Mouse (Mus musculus) C2C12 (cell line): ENCODE results near the gene Srsf5. TPM values are rescaled to one million over a fixed set of nuclear protein-coding genes. Genes with fewer than 3 reads are reported as not detected.

Experiments used
- H3K27me3 ChIP-seq: one replicate; pipeline ENCODE4 v1.6.1; 2011; ENCODE audit not compliant: control insufficient read depth, insufficient read depth, insufficient read length
- H3K36me3 ChIP-seq: one replicate; pipeline ENCODE4 v1.6.1; 2011; ENCODE audit not compliant: control insufficient read depth, insufficient read depth
- H3K4me3 ChIP-seq: one replicate; pipeline ENCODE4 v1.5.1; 2011; ENCODE audit warnings: mild to moderate bottlenecking, control low read depth; ENCODE audit not compliant: poor library complexity, insufficient read depth, severe bottlenecking
- H3K79me2 ChIP-seq: one replicate; pipeline ENCODE4 v1.6.1; 2011; ENCODE audit not compliant: control insufficient read depth, insufficient read depth
- H3K79me3 ChIP-seq: one replicate; pipeline ENCODE4 v1.6.1; 2011; ENCODE audit warnings: low read depth, control low read depth
- H3ac ChIP-seq: one replicate; pipeline ENCODE3; 2011; ENCODE audit warnings: low read depth; ENCODE audit not compliant: control insufficient read depth, insufficient read length
- CEBPB ChIP-seq: IDR thresholded peaks from one replicate; pipeline ENCODE4 v1.6.1; 2011; ENCODE audit warnings: low read depth, mild to moderate bottlenecking, control low read depth, moderate library complexity
- CTCF ChIP-seq: IDR thresholded peaks from one replicate; pipeline ENCODE4 v1.5.1; 2011; ENCODE audit not compliant: control insufficient read depth, insufficient read depth, insufficient read length
- FOSL1 ChIP-seq: IDR thresholded peaks from one replicate; pipeline ENCODE4 v1.8.0; 2011; ENCODE audit warnings: mild to moderate bottlenecking, low read length; ENCODE audit not compliant: poor library complexity, insufficient read depth, severe bottlenecking
- MAX ChIP-seq: IDR thresholded peaks from one replicate; pipeline ENCODE4 v1.6.1; 2011; ENCODE audit warnings: mild to moderate bottlenecking, control low read depth
- MYOD1 ChIP-seq: IDR thresholded peaks from one replicate; pipeline ENCODE4 v1.6.1; 2011; ENCODE audit warnings: low read depth; ENCODE audit not compliant: control insufficient read depth, insufficient read length
- MYOG ChIP-seq: IDR thresholded peaks from one replicate; pipeline ENCODE4 v1.6.1; 2011; ENCODE audit not compliant: control insufficient read depth, insufficient read length; ENCODE audit errors: extremely low read depth
- USF1 ChIP-seq: IDR thresholded peaks from one replicate; pipeline ENCODE4 v1.6.1; 2011; ENCODE audit warnings: low read depth, mild to moderate bottlenecking, control low read depth, moderate library complexity
- polyA plus RNA-seq: library from polyadenylated mRNA; unstranded; fragments of >200 nt; fragmentation: generic; extraction: Trizol; gene quantifications from one replicate; pipeline ENCODE4 v1.2.1, GENCODE M21; 2012; ENCODE audit warnings: missing spikeins

The Srsf5 gene
- polyA plus RNA-seq, 1 experiment: 113 TPM

DNA sequence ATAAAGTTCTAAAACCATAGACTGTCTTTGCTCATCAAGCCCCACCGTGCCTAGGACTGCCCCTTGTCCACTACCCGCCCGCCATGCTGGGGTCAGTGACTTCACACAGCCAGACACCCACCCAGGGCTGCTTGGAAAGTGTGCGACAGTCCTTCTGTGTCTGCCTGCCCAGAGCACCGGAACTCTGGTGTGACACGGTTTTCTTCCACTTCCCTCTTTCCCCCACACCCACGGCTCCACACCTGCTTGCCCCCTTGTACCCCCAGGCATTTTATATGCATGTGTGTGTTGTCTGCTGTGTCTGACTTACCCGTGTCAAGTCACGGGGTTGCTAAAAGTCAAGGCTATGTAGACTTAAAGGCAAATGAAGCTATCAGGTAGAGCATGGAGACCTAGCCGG is 46.5 kb downstream of the Srsf5 start:
- Histone ChIP-seq H3K27me3 (peaks cover 27% of the 10 kb centered on the region), H3K79me3 (no peaks in the 10 kb centered on the region), H3K4me3 (no peak overlapping the region), H3K36me3 (no peaks in the 10 kb centered on the region), H3ac (no peak overlapping the region), H3K79me2 (no peaks in the 10 kb centered on the region)
- TF ChIP-seq CTCF (no peak), USF1 (no peak), MYOG (no peak), FOSL1 (no peak), CEBPB (no peak)

GRCm38 (mm10) chr12:80992540-80993122 is 47.3 kb downstream of the Srsf5 start:
- no peaks in the 10 kb centered on the region for H3K36me3 ChIP-seq
- peaks cover 36% of the 10 kb centered on the region for H3K27me3 ChIP-seq
- H3K79me3 ChIP-seq: no peaks in the 10 kb centered on the region
- TF ChIP-seq FOSL1 (no peak), MYOD1 (no peak), CTCF (no peak), MAX (no peak), MYOG (no peak), USF1 (no peak), CEBPB (no peak)
- H3K79me2 ChIP-seq: no peaks in the 10 kb centered on the region
- H3K4me3 ChIP-seq: no peak overlapping the region
- no peak overlapping the region for H3ac ChIP-seq

- no peaks in the 10 kb centered on the region for H3K36me3 ChIP-seq
- H3K4me3 ChIP-seq: no peak overlapping the region
- no peaks in the 10 kb centered on the region for H3K79me3 ChIP-seq
- H3K79me2 ChIP-seq: no peaks in the 10 kb centered on the region
- peaks cover 42% of the 10 kb centered on the region for H3K27me3 ChIP-seq
- H3ac ChIP-seq: no peak overlapping the region
- TF ChIP-seq FOSL1 (no peak), MAX (no peak), USF1 (no peak), CEBPB (no peak), CTCF (no peak), MYOG (no peak), MYOD1 (no peak)
Measured at GRCm38 (mm10) chr12:80993773-80994172, 48.5 kb downstream of the Srsf5 start.

DNA sequence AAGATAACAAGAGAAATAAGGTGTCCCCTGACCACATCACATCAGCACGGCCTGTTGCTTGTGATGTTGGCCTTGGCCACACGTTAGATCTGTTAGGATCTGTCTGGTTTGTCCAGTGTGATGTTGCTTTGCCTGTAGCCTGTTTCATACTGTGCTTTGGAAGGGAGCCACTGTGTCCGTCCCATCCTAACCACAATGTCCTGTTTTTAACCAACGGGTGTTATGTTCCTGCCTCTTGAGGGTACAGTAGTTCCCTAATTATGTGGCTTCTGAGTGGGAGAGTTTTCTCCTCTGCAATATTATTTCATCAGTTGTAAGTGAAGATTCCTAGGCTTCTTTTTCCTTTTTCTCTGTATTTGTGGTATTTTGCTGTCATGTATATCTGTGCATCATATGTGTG is 50.0 kb downstream of the Srsf5 start:
- Histone ChIP-seq H3K79me2 (no peaks in the 10 kb centered on the region), H3K4me3 (no peak overlapping the region), H3K36me3 (no peaks in the 10 kb centered on the region), H3K79me3 (no peaks in the 10 kb centered on the region), H3ac (no peak overlapping the region), H3K27me3 (peaks cover 38% of the 10 kb centered on the region)
- TF ChIP-seq CEBPB: no peak
- TF ChIP-seq FOSL1: no peak
- no peak for TF ChIP-seq MYOD1
- no peak for TF ChIP-seq MYOG
- no peak for TF ChIP-seq MAX
- TF ChIP-seq CTCF: no peak
- no peak for TF ChIP-seq USF1

- H3K27me3 ChIP-seq: peaks cover 24% of the 10 kb centered on the region
- no peaks in the 10 kb centered on the region for H3K36me3 ChIP-seq
- no peak overlapping the region for H3K4me3 ChIP-seq
- no peak for TF ChIP-seq MAX
- no peak for TF ChIP-seq USF1
- no peak for TF ChIP-seq MYOD1
- no peak for TF ChIP-seq FOSL1
- TF ChIP-seq CEBPB: no peak
- TF ChIP-seq CTCF: no peak
- TF ChIP-seq MYOG: no peak
- H3K79me3 ChIP-seq: no peaks in the 10 kb centered on the region
- no peaks in the 10 kb centered on the region for H3K79me2 ChIP-seq
- H3ac ChIP-seq: no peak overlapping the region
Measured at GRCm38 (mm10) chr12:80997652-80998051, 52.3 kb downstream of the Srsf5 start.

GRCm38 (mm10) chr12:80998528-80999221 is 53.4 kb downstream of the Srsf5 start:
- H3K4me3 ChIP-seq: no peak overlapping the region
- H3K36me3 ChIP-seq: no peaks in the 10 kb centered on the region
- no peak overlapping the region for H3ac ChIP-seq
- TF ChIP-seq MYOD1: no peak
- no peak for TF ChIP-seq MYOG
- TF ChIP-seq CTCF: no peak
- TF ChIP-seq USF1: no peak
- no peak for TF ChIP-seq FOSL1
- no peak for TF ChIP-seq MAX
- no peak for TF ChIP-seq CEBPB
- no peaks in the 10 kb centered on the region for H3K79me3 ChIP-seq
- peaks cover 19% of the 10 kb centered on the region for H3K27me3 ChIP-seq
- no peaks in the 10 kb centered on the region for H3K79me2 ChIP-seq

Other genes starting within 250 kb of the Srsf5 start
- not detected for gene Ccdc177, start 184.8 kb upstream of the Srsf5 start, polyA plus RNA-seq
- gene Susd6, start 155.0 kb upstream of the Srsf5 start, polyA plus RNA-seq: 20.9 TPM
- not detected for gene Slc10a1, start 23.2 kb downstream of the Srsf5 start, polyA plus RNA-seq
- 0.23 TPM for gene Smoc1, start 81.3 kb downstream of the Srsf5 start, polyA plus RNA-seq